Mouse (Mus musculus): Measurements from ENCODE around the gene Psrc1.

The Psrc1 gene

DNA sequence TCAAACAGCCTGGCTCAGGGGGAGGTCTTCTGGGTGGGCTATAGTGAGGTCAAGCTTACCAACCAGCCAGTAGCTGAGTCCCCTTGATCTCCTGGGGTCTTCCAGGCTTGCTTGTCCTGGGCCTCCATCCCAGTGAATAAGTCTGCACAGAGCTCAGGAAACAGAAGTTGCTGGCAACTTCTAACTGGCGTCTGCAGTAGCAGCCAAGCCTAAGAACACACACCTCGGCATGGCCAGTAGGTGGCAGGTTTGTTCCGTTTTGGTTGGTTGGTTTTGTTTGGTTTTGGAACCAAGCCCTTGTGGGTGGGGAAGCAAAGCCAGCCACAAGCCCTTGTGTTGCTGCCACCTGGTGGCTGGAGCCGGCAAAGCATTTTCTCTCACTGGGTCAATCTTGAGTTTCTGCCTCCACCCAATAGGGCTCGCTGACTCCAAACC, 5.5 kb downstream of the Psrc1 start:
- peak; percentile 95 to 98 for DNase-seq

DNA sequence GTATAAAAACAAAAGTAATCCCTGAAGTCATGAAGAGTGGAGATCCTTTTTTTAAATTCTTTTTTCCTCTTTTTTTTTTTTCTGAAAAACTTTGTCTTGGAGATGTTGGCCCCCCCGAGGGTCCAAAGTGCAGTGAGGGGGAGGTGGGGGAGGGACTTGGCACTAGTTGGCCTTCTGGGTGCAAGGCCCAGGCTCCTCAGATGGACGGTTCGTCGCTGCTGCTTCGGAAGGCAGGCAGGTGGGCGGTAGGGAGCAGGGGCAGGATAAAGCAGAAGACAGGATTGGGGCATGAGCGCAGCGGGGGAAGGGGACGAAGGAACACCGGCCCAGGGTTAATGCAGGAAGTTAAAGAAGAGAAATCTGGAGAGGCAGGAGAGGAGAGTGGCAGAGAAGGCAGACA, 8.7 kb downstream of the Psrc1 start:
- peak; percentile 79 to 89 for DNase-seq

DNA sequence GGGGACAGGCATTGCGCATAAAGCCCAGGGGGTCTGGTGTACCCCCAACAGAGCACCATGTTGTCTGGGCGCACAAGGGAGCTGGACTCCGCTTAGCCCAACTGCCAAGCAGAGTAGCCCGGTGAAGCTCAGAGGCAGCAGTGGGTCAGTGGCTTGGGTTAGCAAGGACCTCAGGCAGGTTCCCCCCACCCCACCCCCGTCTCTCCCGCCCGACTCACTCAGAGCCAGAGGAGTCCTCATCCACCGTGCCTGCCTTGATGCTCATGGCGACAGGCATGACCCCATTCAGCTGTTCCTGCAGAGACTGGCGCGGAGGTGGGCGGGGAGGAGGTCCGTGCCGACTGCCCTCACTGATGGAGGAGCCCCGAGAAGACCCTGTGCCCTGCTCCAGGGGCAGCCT, 9.2 kb downstream of the Psrc1 start:
- no peak for DNase-seq

DNA sequence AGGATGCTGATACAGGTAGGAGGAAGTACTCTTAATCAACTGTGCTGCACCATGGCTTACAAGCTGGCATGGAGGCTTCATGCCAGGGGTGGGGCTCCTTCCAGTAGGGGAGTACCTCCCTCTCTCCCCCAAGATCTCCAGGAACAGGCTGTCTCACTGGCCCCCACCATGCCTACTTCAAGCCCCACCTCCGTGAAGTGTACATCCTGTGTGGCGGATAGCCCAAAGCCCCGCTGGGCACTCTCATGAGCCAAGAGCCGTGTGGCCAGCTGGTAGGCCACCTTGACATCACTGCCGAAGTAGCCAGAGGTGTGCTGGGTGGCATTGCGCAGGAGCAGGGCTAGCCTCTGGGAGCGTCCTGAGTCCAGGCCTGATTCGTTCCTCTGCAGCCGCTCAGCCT, 14.6 kb downstream of the Psrc1 start:
- DNase-seq = no peak

DNA sequence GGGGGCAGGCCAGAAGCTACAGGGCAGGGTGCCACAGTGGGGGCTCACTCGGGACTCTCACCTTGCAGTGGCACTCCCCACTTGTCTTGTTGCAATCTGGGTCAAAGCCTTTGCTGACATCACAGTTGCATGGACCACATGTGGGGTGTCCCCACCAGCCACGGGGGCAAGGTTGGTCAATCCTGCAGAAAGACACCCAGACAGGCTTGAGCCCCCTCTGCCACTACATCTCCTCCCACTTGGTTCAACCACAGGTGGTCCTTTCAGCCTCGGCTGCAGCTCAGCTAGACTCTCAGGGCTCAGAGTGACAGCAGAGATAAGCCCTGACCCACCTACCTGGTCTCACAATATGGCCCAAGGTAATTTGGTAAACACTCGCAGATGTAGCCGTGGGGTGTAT, 16.8 kb downstream of the Psrc1 start:
- no peak for DNase-seq

DNA sequence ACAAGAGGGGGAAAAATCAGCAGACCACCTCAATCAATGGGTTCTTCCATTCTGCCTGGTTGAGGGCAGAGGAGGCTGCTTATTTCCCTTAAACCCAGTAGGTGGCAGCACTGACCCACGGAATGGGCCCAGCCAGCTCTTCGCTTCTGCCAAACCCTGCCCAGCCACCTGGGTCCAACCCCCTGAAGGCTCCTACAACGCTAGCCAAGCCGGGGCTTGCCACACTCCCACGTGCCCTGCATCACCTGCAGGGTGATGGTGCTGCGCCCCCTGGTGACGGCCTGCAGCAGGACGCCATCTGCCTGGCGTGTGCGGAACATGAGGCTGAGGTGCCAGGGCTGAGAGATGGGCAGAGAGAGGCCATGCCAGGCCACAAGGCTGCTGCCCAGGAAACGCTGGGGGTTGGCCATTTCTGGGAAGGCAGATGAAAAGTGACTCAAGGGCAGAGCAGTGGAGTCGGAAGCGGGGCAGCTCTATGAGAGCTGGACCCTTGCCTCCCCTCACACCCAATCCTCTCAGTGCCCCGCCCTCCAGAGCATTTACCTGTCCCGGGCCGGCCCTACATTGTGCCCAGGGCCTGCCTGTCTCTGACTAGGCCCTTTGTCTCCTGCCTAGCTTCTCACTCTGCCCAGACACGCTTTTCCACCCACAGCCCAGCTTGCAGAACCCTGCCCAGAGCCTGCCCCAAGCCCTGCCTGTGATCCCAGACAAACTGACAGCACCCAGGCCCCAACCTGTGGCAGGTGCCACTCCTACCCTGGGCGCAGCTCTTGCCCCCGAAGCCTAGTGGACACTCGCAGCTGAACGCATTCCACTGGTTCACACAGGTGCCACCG, 18.3 kb downstream of the Psrc1 start:
- DNase-seq = peak; percentile 95 to 96

DNA sequence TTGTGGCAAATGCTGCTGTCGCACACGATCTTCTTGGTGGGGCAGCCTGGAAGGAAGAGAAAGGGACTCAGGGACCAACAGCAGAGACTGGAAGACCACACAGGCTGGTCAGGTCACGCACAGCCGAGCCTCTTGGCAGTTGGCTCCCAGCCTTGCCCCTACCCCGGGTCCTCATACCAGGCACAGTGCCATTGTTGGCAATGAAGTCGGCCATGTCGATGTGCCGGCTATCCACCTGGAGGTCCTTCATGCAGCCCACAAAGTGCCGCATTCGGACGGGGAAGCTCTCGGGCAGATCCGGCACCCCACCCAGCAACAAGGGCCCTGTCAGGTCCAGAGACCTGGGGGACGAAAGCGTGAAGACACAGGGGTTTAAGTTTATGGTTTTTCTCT, 18.9 kb downstream of the Psrc1 start:
- no peak for DNase-seq

DNA sequence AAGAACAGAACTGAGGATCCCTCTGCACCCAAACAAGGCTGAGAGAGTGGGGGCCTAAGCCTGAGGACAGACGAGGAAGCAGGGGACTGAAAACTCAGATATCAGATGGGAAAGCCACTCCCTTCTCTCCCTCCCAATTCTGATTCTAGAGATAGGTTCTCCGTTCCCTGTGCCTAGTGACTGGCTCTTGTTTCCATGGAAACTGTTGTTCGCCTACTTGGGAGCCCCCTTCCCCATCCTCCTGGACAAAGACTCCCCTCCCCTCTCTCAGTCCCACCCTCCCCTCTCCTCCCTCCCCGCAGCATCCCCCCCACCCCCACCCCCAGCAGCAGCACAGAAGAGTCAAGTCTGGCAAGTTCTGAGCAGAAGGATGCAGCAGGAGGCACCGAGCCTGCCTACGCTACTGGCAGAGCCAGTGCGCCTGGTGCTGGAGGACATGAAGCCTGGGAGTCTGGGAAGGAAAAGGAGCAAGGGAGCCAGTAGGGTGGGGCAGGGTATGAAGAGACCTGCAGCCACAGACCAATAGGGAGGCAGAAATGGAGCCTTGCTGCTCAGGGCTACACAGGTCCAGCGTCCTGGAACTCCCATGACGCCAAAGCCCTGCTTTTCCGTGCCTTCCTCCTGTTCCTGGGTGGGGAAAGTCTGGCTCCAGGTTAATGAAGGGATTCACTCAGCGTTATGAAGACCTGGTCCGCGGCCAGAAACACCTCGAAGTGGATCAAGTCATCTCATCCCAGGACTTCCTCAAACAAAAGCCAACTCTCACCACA, 22.1 kb downstream of the Psrc1 start:
- no peak for DNase-seq

DNA sequence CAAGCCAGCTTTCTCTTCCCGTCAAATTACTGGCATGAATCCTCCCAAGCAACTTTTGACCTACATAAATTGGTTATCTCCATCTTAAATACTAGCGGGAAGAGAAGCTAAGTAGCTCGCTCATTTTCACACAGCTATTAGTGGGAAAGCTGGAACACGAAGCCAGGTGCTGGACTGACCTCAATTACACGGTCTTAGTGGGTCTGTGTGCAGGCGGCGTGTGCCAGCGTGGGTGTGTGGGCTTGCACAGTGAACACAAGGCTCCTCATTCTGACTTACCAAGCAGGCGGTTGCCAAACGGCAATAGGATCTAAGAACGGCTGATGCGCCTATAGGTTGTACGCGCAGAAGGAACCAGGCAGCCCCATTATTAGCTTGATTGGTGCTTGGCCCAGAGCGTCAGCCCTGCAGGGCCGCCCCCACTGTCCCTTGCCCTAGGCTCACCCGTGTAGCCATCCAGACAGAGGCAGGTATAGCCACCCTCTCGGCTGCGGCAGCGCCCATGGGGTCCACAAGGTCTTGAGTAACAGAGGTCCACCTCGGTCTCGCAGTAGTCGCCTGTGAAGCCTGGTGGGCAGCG, 22.8 kb downstream of the Psrc1 start:
- DNase-seq = no peak

DNA sequence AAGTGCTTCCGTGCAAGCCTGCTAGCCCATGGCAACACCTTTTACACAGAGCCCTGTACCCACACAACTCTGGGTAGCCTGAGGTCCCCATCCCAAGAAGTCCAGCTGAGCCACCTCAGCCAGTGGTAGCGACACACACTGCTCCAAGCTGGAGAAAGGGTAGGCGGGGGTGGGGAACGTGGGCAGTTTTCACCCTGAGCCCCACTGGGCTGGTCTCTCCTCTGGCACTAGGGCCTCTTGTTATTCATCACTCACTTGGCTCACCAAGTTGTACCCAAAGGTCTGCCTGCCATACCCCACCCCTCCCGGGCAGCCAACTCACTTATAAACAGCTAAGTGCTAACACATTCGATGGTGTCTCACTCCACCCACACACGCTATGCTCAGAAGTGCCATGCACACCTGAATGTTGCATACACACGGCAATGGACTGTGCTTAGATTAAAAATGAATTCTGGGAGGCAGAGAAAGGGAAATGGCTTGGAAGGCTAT, 24.9 kb downstream of the Psrc1 start:
- DNase-seq = no peak

DNA sequence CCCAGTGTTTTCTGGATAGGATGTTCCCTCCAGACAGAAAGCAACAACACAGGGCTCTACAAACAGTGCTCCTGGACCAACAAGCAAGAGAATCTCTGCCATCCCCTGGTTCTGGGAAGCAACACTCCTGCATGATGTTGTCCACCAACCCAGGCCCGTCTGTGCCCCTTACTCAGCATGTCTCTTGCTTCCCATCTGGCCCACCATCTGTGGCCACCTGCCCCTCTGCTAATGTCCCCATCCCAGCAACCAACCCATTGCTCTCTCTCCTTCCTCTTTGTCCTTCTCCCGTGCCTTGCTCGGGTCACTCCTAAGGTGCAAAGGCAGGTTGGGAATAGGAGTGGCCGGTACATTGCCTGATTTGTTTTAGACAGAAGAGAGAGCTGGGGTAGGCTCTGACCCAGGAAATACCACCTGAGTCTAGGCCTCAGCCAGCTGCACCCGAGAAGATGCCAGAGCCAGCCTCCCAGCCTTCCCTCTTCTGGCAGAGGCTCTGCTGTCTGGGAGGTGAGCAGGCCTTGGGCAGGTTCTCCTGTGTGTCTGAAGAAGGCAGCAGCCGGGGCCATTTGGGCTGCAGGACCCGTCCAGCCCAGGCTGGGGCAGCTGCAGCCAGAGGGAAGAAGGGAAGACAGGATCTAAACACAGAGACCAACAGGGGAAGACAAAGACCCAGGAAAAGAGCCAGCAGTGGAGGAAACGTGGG, 26.2 kb downstream of the Psrc1 start:
- peak in 1 of 2 experiments; percentile 51 for DNase-seq

DNA sequence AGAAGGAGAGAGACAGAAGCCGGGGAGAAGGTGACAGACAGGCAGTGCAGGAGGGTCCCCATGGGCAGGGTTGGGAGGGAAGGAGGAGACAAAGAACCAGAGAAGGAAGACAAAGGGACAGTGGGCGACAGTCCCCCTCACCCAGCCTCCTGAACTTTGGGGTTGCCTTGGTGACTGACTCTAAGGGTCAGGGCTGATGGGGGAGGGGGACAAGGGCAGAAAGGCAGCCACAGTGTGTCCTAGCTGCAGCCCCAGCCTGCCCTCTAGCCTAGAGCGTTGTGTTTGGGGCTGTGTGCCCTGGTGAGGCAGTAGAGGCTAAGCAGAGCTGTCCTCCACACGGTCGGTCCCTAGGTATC, 26.7 kb downstream of the Psrc1 start:
- DNase-seq = no peak

DNA sequence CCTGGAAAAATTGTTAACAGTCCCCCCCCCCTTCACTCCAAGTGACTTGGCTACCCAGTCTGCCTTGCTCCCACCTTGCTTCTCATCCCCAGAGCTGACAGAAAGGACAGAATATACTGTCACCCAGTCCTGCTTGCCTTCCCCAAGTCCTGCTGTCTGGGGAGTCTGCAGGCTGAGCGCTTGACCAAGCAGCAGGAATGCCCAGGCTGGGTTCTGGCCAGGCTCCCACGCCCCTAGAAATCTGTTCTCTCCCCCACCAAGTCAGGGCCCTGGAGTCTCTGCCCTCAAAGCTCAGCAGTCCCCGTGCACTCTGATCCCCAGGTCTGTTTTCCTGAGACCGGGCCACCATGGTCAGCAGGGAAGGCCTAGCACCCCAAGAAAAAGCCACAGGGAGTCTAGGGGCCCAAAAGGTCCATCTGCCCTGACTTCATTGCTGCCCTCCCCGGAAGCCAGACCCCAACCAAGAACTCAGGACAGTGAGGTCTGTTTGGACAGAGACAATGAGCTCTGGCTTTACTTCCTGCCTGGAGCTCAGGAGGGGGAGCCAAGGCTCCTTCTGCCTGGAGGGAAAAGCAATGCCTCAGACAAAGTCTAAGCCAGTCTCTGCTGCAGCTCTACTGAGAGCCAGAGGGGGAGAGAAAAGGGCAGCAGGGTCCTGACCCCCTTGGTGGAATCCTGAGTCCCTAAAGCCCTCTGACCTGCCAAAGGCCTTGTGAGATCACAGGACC, 27.6 kb downstream of the Psrc1 start:
- peak; percentile 92 for DNase-seq

DNA sequence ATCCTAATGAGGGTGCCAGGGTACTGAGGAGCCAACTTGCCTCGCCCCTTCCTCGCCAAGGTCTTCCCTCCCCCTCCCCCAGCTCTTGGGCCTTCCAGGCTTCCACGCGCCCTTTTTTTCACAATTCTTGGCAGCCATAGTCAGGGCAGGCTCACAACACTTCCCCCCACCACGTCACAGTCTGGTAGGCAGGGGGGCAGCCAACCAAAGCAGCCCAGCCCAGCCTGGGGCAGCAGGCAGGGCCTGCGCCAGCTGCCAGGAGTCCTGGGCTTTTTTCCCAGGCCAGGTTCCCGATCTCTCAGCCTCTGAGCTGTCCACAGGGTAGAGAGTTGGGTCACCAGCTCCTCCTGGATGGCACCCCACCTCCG, 28.1 kb downstream of the Psrc1 start:
- peak; percentile 91 to 95 for DNase-seq

DNA sequence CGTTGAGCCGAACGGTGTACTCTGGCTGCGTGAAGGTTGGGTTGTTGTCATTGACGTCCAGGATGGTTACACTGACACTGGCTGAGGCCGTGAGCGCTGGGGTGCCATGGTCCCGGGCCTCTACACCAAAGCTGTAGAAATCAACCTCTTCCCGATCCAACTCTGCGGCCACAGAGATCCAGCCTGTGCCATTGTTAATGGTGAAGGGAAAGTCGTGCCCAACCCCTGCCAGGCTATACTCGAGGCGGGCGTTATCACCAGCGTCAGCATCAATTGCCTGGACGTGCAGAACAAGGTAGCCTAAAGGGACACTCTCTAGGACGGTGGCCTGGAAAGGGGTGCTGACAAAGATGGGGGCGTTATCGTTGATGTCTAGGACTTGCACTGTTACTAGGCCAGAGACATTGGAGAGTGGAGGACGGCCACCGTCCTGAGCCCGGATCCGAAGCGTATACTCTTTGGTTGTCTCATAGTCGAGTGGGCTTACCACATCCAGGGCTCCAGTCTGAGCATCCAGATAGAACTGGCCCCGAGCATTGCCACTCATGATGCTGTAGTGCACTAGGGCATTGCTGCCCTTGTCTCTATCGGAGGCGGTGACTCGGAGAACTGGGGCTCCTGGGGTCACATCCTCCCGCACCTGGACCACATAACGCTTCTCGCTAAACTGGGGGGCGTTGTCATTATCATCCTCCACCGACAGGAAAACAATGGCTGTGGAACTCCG, 30.2 kb downstream of the Psrc1 start:
- DNase-seq = no peak

DNA sequence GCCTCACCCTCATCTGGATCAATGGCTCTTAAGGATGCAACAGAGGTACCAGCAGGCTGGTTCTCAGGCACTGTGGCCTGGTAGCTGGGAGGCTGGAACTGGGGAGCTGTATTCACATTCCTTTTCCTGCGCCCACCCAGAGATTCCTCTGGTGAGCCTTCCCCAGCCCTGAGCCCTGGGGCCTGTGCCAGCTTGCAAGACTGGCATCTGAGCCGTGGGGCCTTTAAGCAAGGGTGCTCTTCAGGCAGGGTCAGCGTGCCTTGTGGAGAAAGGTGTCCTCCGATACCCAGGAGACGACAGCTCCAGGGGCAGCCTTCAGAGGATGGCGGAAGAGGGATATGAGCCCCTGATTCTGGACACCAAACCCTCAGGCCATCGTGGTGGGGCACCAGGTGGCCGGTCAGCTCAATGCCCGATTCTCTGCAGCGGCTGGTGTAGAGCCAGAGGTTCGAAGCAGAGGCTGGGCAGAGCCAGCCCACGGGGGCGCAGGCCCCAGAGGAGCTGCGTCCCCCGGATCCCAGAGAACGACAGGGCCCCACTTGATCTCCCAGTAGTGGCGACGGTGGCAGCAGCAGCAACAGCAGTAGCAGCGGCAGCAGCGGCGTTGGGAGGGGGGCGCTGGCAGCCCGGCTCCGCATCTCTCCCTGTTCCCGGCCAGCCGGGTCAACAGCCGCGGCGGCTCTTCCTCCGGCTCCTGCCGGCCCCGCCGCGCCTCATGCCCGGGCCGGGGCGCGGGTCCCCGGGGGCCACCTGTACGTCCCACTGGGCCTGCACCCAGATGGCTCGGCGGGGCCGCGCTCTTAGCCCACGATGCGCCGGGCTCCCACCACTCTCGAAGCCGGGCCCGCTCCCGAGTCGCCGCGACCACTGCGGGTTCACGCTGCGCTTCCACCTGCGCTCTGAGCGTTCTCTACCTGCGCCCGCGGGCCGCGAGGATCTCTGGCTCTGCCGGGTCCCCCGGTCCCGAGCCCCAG, 31.5 kb downstream of the Psrc1 start, which contains the start of gene Celsr2:
TSS of gene Celsr2 (minus strand) at position 696 of the 974 bp plus-strand sequence.
- no peak for DNase-seq

DNA sequence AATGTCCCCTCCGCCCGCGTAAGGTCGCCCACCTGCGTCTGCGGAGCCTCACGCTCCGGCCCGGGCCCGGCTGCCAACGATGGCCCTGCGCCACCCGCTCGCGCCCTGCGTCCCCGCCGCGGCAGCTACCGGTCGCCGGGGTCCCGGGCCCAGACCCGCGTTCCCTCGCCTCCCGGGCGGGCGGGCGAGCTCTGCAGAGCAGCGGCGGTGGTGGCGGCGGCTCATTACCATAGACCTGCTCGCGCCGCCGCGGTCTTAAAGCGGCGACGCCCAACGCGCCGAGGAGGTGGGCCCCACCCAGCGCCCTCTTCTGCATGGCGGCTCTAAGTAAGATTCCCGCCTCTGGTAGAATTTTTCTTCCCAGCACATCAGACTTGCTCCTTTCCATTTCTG, 32.2 kb downstream of the Psrc1 start:
- peak; percentile 68 to 75 for DNase-seq

DNA sequence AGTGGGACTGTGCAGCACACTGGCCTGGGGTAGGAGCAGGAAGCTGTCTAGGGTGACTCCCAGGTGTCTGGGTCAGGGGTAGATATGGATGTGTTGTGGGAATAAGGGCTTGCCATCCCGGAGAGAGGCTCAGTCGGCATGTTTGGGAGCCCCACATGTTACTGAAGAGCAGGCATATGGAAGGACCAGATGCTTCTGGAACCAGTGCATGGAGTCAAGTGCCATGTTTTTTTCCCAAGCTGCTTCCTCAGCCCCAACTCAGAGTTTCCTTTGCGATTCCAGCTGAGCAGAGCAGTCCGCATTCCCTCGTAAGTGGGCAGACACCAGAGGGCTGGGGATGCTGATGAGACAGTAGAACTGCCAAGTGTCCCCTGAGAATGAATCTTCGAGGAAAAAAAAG, 39.4 kb downstream of the Psrc1 start:
- no peak for DNase-seq

DNA sequence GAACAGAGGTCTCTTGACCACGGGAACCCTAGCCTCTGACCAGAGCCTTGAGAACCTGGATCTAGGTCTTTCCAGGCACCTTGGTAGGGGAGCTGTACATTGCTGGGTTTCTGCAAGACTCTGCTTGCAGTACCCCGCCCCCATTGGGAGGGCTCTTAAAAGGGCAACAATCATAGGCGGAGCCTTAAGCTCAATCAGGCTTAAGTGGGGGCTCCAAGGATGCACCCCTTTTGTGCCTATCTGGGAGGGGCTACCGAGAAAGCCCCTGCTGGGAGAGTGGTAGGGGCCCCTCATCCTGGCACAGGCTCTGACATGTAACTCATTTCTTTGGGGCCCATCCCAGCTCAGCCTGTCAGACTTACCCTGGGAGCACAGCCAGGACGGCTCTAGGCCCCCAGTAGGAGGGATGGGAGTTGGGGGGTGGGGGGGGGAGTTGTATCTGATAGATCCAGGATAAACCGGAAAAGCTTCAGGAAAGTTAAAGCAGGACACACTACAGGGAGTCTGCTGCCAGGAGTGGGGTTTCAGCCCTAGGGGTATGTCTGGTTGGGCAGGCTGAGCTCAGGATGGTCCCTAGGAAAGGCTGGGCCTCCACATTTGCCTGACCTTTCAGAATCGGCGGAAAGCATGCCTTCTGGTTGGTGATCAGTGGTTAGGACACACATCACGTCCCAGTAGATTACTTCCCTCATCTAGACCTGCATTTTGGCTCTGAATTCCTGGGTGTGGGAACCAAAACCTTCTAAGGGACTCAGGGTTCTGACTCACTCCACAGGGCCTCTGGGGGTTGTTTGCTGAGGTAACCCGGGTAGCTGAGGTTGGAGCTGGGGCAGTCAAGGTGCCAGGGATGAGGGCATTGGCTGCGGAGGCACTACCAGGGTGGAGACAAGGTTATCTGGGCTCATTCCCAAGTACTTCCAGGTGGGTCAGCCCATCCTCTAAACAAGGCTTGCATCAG, 40.5 kb downstream of the Psrc1 start:
- DNase-seq = peak in 1 of 2 experiments; percentile 57
